Mouse (Mus musculus) naive thymus-derived CD4-positive, alpha-beta T cell, adult 2 months (primary cell): ENCODE data around the gene Gm20538.

Source experiments
- DNase-seq: peaks from one replicate; pipeline ENCODE4 v3.0.0-alpha.2; 2011; ENCODE audit warnings: low read depth

Gm20538 gene

GRCm38 (mm10) chr19:44530018-44530417 is 22.6 kb downstream of the Gm20538 start:
- no peak for DNase-seq

- peak; percentile 27 for DNase-seq
Measured at GRCm38 (mm10) chr19:44525551-44526205, 27.0 kb downstream of the Gm20538 start.

GRCm38 (mm10) chr19:44519152-44519551 is 33.5 kb downstream of the Gm20538 start:
- DNase-seq = no peak

- DNase-seq = no peak
Measured at GRCm38 (mm10) chr19:44517996-44518768, 34.4 kb downstream of the Gm20538 start.

GRCm38 (mm10) chr19:44515769-44516168 is 36.9 kb downstream of the Gm20538 start:
- DNase-seq = no peak

GRCm38 (mm10) chr19:44514521-44515451 is 37.8 kb downstream of the Gm20538 start:
- no peak for DNase-seq

- DNase-seq = no peak
Measured at GRCm38 (mm10) chr19:44513921-44514482, 38.6 kb downstream of the Gm20538 start.

GRCm38 (mm10) chr19:44513054-44513833 is 39.4 kb downstream of the Gm20538 start:
- no peak for DNase-seq

- no peak for DNase-seq
Measured at GRCm38 (mm10) chr19:44512601-44513000, 40.0 kb downstream of the Gm20538 start.

- DNase-seq = peak; percentile 29
Measured at GRCm38 (mm10) chr19:44511451-44512231, 41.0 kb downstream of the Gm20538 start.

GRCm38 (mm10) chr19:44510534-44511175 is 42.0 kb downstream of the Gm20538 start:
- DNase-seq = peak; percentile 41

GRCm38 (mm10) chr19:44502741-44503140 is 49.9 kb downstream of the Gm20538 start:
- no peak for DNase-seq

- no peak for DNase-seq
Measured at GRCm38 (mm10) chr19:44501925-44502324, 50.7 kb downstream of the Gm20538 start.

GRCm38 (mm10) chr19:44500240-44500639 is 52.4 kb downstream of the Gm20538 start:
- no peak for DNase-seq

GRCm38 (mm10) chr19:44498936-44499335 is 53.7 kb downstream of the Gm20538 start:
- no peak for DNase-seq

- no peak for DNase-seq
Measured at GRCm38 (mm10) chr19:44496941-44497340, 55.7 kb downstream of the Gm20538 start.

- DNase-seq = no peak
Measured at GRCm38 (mm10) chr19:44496511-44496910, 56.1 kb downstream of the Gm20538 start.
